Mouse (Mus musculus) retina, postnatal 7 days (tissue): ENCODE measurements around the gene Gm49416.

Experiments used
- DNase-seq: peaks from one replicate; pipeline ENCODE4 v3.0.0-alpha.2; 2012; ENCODE audit warnings: low read depth, low spot score

Gm49416 gene

DNA sequence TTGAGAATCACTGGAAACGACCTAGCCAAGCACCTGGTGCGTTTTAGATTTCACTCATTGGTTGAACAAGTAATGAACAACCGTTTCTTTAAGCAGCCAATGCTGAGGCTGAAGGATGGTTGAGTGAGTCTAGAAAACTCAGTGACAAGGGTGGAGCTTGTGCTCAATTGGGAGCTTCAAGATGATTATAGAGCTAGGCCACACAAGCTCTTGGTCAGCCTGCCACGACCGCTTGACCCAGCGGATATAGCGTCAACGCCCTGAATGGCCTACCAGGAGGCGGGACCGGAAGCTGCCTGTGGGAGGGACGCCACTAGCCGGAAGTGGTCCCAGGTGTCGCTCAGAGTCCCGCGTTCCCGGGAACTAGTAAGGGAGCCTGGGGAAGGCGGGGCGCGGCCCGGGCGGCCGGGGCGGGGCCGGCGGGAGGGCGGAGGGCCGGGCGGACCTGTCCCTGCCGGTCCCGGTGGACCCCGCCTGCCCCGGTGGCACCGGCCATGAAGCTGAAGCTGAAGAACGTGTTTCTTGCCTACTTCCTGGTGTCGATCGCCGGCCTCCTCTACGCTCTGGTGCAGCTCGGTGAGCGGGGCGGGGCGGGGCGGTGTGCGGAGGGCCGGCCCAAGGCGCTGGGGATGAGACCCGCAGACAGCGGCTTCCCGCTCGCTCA, 31.5 kb downstream of the Gm49416 start, which contains the start of gene B3gat3:
Gene B3gat3 (plus strand): TSS at position 302 of the 664 bp plus-strand sequence.
- peak; percentile 88 for DNase-seq

- DNase-seq, result no peak
These were observed 32.1 kb downstream of the Gm49416 start for GRCm38 (mm10) chr19:8920836-8921291.

- no peak for DNase-seq
These were observed 33.0 kb downstream of the Gm49416 start for GRCm38 (mm10) chr19:8921741-8922140.

DNA sequence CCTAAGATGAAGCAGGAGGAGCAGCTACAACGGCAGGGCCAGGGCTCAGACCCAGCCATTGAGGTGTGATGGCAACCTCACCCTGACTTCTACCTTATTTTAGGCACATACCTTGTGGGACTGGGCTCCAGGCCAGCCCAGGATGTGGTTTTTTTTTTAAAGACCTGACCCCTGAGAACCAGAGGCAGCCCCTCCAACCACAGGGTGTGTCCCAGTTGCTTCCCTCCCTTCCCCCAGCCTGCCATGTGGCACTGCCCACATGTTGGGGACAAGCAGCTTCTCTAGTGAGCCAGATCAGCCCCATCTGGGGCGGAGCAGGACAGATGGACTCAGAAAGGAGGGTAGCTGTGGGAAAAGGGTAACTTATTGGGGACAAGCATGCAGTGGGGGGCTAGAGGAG, 38.0 kb downstream of the Gm49416 start:
- no peak for DNase-seq

- DNase-seq, result no peak
These were observed 39.3 kb downstream of the Gm49416 start for GRCm38 (mm10) chr19:8927891-8928525.

GRCm38 (mm10) chr19:8928689-8929223, 40.0 kb downstream of the Gm49416 start:
- DNase-seq, result no peak

DNA sequence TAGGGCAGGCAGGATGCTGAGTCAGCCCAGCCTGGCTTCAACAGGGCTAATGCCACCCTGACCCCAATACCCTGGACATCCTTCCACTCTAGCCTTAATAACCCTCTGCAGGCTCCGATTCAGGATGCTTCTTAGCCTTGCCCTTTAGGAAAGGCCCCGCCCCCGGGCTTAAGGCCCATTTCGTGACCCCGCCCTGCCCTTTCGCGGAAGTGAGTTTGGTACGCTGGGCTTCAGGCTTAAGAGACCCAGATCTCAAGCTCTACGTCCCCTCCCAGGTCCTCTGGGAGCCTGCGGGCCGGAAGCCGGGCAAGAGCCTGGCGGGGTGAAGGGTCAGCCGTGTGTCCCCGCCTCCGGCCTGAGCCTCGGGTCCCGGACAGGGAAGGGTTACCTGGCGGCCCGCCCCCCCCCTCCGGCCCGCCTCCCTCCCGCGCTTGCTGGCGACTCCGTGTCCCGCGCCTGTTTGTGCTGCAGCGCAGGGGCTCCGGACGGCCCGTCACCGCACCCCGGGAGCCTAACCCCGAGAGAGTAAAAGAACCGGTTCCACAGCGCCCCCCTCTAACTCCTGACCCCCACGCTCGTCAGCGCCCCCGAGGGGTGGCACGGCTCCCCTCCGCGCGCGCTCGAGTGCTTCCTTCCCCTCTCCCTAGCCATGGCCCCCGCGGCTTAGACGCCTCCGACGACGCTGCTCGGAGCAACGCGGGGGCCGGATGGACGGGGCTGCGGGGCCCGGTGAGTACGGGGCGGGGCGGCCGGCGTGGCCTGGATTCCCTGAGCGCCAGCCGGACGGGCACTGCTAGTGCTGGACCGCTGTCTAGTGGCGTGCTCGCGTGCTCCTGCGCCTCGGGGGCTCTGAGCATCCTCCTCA, 40.7 kb downstream of the Gm49416 start, which contains the start of the genes Rom1 and Eml3:
Gene Rom1 (minus strand): TSS at position 133 of the 865 bp plus-strand sequence.
Gene Eml3 (plus strand): TSS at position 329 of the 865 bp plus-strand sequence.
- peak; percentile 96 for DNase-seq

DNA sequence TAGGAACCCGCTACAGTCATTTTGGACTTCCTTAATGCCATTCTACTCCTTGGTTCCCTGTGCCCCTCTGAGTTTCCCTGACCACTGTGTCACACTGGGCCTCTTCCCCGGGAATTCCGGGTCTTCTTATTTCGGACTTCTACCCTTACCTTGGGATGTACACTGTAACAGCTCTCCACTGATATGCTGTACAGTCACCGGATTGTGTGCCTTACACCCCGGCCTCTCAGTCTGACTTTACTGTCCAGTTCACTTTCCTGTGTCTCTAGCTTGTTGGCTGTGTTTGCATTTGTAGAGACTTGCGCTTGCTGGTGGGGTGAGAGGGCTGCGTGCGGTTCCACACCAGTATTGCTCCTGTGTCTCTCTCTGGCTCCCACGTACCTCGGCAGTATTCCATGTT, 41.4 kb downstream of the Gm49416 start:
- DNase-seq, result no peak

DNA sequence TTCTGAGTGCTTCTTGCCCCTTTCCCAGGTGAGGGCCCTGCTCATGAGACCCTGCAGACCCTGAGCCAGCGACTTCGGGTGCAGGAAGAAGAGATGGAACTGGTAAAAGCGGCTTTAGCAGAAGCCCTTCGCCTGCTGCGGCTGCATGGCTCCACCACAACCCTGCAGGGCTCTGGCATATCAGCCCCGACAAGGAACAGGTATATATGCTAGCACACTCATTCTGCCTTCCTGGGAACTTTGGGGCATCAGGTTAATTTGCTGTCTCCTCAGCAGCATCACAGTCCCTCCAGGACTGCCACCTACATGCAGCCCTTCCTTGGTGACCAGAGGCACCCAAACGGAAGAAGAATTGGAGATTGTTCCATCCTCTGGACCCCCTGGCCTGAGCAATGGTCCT, 42.0 kb downstream of the Gm49416 start:
- no peak for DNase-seq

- no peak for DNase-seq
These were observed 48.0 kb downstream of the Gm49416 start for GRCm38 (mm10) chr19:8936736-8937135.

GRCm38 (mm10) chr19:8940526-8941133, 51.9 kb downstream of the Gm49416 start:
- DNase-seq, result no peak

DNA sequence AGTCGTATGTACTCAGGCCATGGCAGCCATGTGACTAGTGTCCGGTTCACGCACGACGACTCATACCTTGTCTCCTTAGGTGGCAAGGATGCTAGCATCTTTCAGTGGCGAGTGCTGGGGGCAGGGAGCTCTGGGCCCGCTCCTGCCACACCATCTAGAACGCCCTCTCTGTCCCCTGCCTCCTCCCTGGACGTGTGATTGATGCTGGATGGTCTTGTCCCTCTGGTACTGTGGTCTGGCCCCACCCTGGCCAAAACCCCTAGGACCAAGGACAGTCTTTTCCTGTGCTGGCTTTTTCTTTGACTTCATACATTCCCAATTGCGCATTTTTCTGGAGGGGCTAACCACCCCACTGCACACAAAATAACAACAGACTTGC, 52.4 kb downstream of the Gm49416 start:
- no peak for DNase-seq

DNA sequence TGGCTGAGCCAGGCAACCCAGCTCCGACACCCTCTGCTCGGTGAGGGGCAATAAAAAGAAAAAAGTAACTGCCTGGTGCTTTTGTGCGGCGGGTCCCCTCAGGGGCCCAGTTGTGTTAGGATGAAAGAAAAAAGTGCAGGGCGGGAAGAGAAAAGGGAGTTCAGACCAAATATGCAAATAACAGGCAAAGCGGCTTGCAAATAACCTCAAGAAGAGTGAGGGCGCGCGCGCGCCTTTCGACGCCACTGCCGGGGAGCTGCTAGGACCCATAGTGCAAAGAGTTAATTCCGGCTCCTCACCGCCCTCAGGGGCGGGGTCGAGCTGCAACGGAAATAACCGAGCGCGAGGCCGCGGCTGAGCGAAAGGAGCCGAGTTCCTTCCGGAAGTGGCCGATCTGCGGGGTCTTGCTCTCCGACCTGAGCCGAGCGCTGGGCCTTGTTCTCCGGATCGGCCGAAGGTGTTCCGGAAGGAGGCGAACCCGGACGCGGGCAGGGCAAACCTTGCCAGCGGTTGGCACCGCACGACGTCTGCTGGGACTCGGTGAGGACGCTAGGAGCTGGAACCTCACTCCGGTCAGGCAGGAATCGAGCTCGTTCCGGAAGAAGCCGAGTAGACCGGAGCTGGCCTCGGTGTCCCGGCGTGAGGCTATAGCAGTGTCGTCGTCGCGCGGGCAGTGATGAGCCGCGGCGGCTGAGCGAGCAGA, 52.9 kb downstream of the Gm49416 start, which contains the start of gene Mta2:
Gene Mta2 (plus strand): TSS at position 361 of the 703 bp plus-strand sequence.
- DNase-seq, result peak; percentile 91

GRCm38 (mm10) chr19:8942276-8942964, 53.7 kb downstream of the Gm49416 start:
- DNase-seq, result no peak

- DNase-seq, result no peak
These were observed 54.3 kb downstream of the Gm49416 start for GRCm38 (mm10) chr19:8943047-8943446.

- no peak for DNase-seq
These were observed 55.3 kb downstream of the Gm49416 start for GRCm38 (mm10) chr19:8944062-8944461.

DNA sequence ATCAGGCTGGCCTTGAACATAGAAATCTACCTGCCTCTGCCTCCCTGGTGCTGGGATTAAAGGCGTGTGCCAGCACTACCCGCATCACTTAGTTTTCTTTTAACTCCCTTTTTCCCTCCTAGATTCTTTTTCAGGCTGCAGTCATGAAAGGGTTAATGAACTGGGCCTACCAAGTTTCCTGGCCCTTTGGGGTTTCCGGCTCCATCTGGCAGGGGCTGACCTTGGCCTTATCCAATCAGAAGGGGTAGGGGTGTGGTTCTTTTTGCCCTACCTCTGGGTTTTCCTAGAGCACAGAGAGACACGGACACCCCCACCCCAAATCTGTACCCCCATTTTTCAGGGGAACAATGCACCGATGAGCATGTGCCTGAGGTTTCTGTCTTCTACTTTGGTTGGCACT, 56.0 kb downstream of the Gm49416 start:
- no peak for DNase-seq
